In the genomic region with DNA sequence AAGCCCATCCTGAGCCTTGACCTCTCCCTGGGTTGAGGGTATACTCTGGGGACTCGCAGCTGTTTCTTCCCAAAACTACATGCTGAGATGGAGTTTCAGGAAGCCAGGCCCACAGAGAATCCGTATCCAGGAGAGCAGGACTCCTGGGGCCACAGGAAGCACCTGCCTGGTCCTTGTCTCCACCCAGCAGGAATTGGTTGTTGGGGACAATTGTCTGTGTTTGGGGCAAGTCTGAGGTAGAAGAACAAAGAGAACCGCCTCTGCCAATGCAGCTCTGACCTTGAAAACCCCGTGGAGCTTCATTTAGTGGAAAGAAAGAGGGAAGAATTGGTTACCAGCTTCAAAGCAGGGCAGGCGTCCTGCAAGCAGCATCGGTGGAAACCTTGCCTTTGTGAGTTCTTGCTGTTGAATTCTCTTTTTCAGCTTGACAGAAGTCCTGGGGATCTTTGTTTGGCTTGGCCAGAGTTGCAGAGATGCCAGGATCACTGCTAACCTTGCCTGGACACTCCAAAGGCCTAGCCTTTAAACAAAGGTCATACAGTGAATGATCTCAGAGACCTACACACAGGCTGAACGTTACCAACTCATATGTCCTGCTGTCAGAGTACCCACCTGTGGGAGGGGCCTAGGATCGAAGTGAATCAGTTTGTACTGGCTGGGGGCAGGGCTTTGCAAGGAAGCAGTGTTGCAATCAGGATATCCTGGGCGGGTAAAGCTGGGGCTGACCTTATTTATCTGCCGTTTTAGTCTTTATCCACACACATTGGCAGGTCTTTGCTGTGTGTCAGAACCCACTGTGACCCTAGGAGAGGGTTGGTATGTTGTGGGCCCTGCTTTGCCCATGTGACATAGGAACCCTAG, we compare ENCODE assay signal across 8 mouse cellular contexts.
DNase-seq lines count a peak whose midpoint lies in the region; ATAC-seq and TF ChIP-seq lines count a peak whose summit lies in the region.

No protein-coding gene starts in this region.

- peak; percentile 83 for ATAC-seq in granulocyte monocyte progenitor cell, adult 5-6 weeks (replicated peaks; ENCODE audit: poor library complexity, severe bottlenecking)

- H3K4me1 ChIP-seq in E14TG2a.4 (replicated peaks; ENCODE audit: low read depth, low read length): peaks cover 99% of the 10 kb centered on the region

- H3K4me3 ChIP-seq in E14TG2a.4 (replicated peaks; ENCODE audit: low read length): peak overlapping the region; percentile 35

- H3K9me3 ChIP-seq in E14TG2a.4 (ENCODE audit: low read length): no peaks in the 10 kb centered on the region

- DNase-seq in ZHBTc4 (ENCODE audit: low read depth, low spot score): peak; percentile 91
- DNase-seq in kidney, adult 9 months: peak; percentile 54
- DNase-seq in lung, postnatal 10 days: peak; percentile 77
- peak; percentile 54 for DNase-seq in thymus, postnatal 4 days
- DNase-seq in gastrocnemius, postnatal 4 days (ENCODE audit: low spot score in 2 of 2): no peak
- DNase-seq in frontal cortex, adult 2 months (ENCODE audit: extremely low spot score in 1 of 2, low spot score in 1 of 2): no peak

- H3K27me3 ChIP-seq in E14TG2a.4 (ENCODE audit: insufficient read depth, low read length): no peaks in the 10 kb centered on the region

- TF ChIP-seq CTCF in E14TG2a.4 (conservative IDR thresholded peaks at IDR 0.05; ENCODE audit: low read length): no peak

- peaks cover 26% of the 10 kb centered on the region for H3K36me3 ChIP-seq in E14TG2a.4 (ENCODE audit: insufficient read depth, low read length)

Comparison
In these comparisons a context has a peak if more than half of its experiments do, and no peak if none do; other contexts are left out.
1. DNase-seq: peak in ZHBTc4 (single experiment), kidney, adult 9 months (single experiment), lung, postnatal 10 days (single experiment) and thymus, postnatal 4 days (single experiment); none in gastrocnemius, postnatal 4 days (0 of 2) and frontal cortex, adult 2 months (0 of 2).